Mouse (Mus musculus) liver, embryonic 16.5 days (tissue): ENCODE results near the gene Dnah8. TPM values are rescaled to one million over a fixed set of nuclear protein-coding genes. Genes with fewer than 3 reads are reported as not detected.

ENCODE experiments used
- ATAC-seq: fragments of 200-750 bp; cut with Nextera tagmentation; 2 replicates; pipeline ENCODE4 v1.8.0; 2017; ENCODE audit warnings: low read depth, mild to moderate bottlenecking, moderate number of reproducible peaks, moderate library complexity
- H3K27ac ChIP-seq: fragments of 300-500 bp; sonication (generic); 2 replicates; pipeline ENCODE4 v1.5.1; 2014; ENCODE audit warnings: mild to moderate bottlenecking, low read length
- H3K27me3 ChIP-seq: fragments of 300-500 bp; sonication (generic); 2 replicates; pipeline ENCODE4 v1.6.1; 2014; ENCODE audit warnings: low read depth, low read length, mixed read lengths; ENCODE audit not compliant: control insufficient read depth, insufficient read depth
- H3K36me3 ChIP-seq: fragments of 300-500 bp; sonication (generic); 2 replicates; pipeline ENCODE4 v1.6.1; 2014; ENCODE audit warnings: mild to moderate bottlenecking; ENCODE audit not compliant: control insufficient read depth, insufficient read depth
- H3K4me1 ChIP-seq: fragments of 300-500 bp; sonication (generic); 2 replicates; pipeline ENCODE4 v1.6.1; 2014; ENCODE audit warnings: low read depth, low read length, mixed read lengths; ENCODE audit not compliant: control insufficient read depth
- H3K4me2 ChIP-seq: fragments of 300-500 bp; sonication (generic); 2 replicates; pipeline ENCODE4 v1.6.1; 2014; ENCODE audit warnings: low read depth, low read length, mixed read lengths
- H3K4me3 ChIP-seq: fragments of 300-500 bp; sonication (generic); 2 replicates; pipeline ENCODE4 v1.5.1; 2014; ENCODE audit warnings: low read depth, mild to moderate bottlenecking, low read length
- H3K9ac ChIP-seq: fragments of 300-500 bp; sonication (generic); 2 replicates; pipeline ENCODE4 v1.6.1; 2014; ENCODE audit warnings: low read depth, low read length
- H3K9me3 ChIP-seq: fragments of 300-500 bp; sonication (generic); replicated peaks from 2 replicates; pipeline ENCODE4 v1.6.1; 2016; ENCODE audit warnings: low read length; ENCODE audit not compliant: control insufficient read depth
- WGBS: fragments of 180-500 bp; shearing (Covaris S2); extraction: QIAGEN DNeasy Blood & Tissue Kit; methylation state at CpG from one replicate; pipeline ENCODE4 v1.1.7; 2014; ENCODE audit not compliant: insufficient replicate concordance; 5-methylcytosine and 5-hydroxymethylcytosine counted together
- polyA plus RNA-seq: library from polyadenylated mRNA; unstranded; fragments of >200 nt; fragmentation: Nextera tagmentation; extraction: Ambion mirVana; gene quantifications from 2 replicates; pipeline ENCODE4 v1.2.1, GENCODE M21; 2015

Gene Dnah8
- polyA plus RNA-seq, 1 experiment from 2014 or later: 0.99 TPM

GRCm38 (mm10) chr17:30606206-30606605 is 17.9 kb upstream of the Dnah8 start:
- H3K4me2 ChIP-seq: no peak overlapping the region
- H3K9me3 ChIP-seq: no peaks in the 10 kb centered on the region
- peaks cover 26% of the 10 kb centered on the region for H3K36me3 ChIP-seq
- no peaks in the 10 kb centered on the region for H3K27me3 ChIP-seq
- no peak overlapping the region for H3K4me3 ChIP-seq
- 82% methylated on average over 11 of the region's 11 CpGs for WGBS
- ATAC-seq: no peak
- H3K27ac ChIP-seq: no peak overlapping the region
- H3K4me1 ChIP-seq: peaks cover 44% of the 10 kb centered on the region
- H3K9ac ChIP-seq: no peak overlapping the region

DNA sequence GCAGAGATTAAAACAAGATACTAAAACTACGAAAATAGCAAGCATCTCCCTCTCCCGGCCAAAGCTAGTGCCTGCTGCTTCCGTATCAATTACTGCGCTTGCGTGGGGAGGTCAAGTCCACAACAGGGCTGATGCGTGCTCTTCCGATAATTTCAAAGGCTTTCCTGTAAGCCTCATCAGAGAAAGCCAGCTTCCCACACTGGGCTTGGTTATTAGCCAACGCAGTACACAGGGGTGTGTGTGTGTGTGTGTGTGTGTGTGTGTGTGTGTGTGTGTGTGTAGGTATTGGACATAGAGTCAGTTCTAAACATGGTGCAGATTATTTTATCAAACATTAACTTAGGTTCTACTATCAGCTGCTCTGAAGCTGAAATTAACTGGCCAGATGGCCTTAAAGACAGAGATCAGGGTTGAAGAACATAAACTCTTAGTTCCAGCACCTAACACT is 17.5 kb upstream of the Dnah8 start:
- H3K4me1 ChIP-seq: peaks cover 44% of the 10 kb centered on the region
- H3K4me3 ChIP-seq: no peak overlapping the region
- WGBS: 79% methylated on average over 8 of the region's 8 CpGs
- no peak overlapping the region for H3K9ac ChIP-seq
- H3K27ac ChIP-seq: no peak overlapping the region
- no peaks in the 10 kb centered on the region for H3K9me3 ChIP-seq
- H3K36me3 ChIP-seq: peaks cover 26% of the 10 kb centered on the region
- ATAC-seq: no peak
- H3K27me3 ChIP-seq: no peaks in the 10 kb centered on the region
- H3K4me2 ChIP-seq: no peak overlapping the region

- Histone ChIP-seq H3K4me2 (no peak overlapping the region), H3K27me3 (no peaks in the 10 kb centered on the region), H3K9ac (no peak overlapping the region), H3K4me3 (no peak overlapping the region), H3K36me3 (peaks cover 21% of the 10 kb centered on the region), H3K4me1 (peaks cover 44% of the 10 kb centered on the region), H3K9me3 (no peaks in the 10 kb centered on the region), H3K27ac (peak overlapping the region; percentile 0; the same call in 1 of the 2 replicates)
- WGBS: 89% methylated on average over 7 of the region's 7 CpGs
- no peak for ATAC-seq
These were observed 16.8 kb upstream of the Dnah8 start for GRCm38 (mm10) chr17:30607330-30607729.

- Histone ChIP-seq H3K4me2 (0 out of 2 replicates have a peak overlapping the region, but pooled peaks have one; percentile 69), H3K9me3 (no peaks in the 10 kb centered on the region), H3K27ac (0 out of 2 replicates have a peak overlapping the region, but pooled peaks have one; percentile 0), H3K4me3 (no peak overlapping the region), H3K27me3 (no peaks in the 10 kb centered on the region), H3K4me1 (peaks cover 48% of the 10 kb centered on the region), H3K36me3 (peaks cover 15% of the 10 kb centered on the region), H3K9ac (no peak overlapping the region)
- ATAC-seq: no peak
- WGBS: 88% methylated on average over 8 of the region's 8 CpGs
These were observed 16.2 kb upstream of the Dnah8 start for GRCm38 (mm10) chr17:30607909-30608495.

GRCm38 (mm10) chr17:30609305-30609979 is 14.7 kb upstream of the Dnah8 start:
- Histone ChIP-seq H3K4me1 (peaks cover 59% of the 10 kb centered on the region), H3K36me3 (peaks cover 4% of the 10 kb centered on the region; the same call in 1 of the 2 replicates), H3K9me3 (no peaks in the 10 kb centered on the region), H3K27me3 (no peaks in the 10 kb centered on the region), H3K9ac (peak overlapping the region; percentile 35), H3K27ac (peak overlapping the region; percentile 80), H3K4me3 (peak overlapping the region; percentile 82), H3K4me2 (peak overlapping the region; percentile 69)
- 54% methylated on average over 16 of the region's 16 CpGs for WGBS
- ATAC-seq: peak; percentile 16; the same call in 1 of the 2 replicates

- Histone ChIP-seq H3K4me2 (peak overlapping the region; percentile 69), H3K27ac (peak overlapping the region; percentile 80)
These were observed 14.2 kb upstream of the Dnah8 start for GRCm38 (mm10) chr17:30609980-30610307.

DNA sequence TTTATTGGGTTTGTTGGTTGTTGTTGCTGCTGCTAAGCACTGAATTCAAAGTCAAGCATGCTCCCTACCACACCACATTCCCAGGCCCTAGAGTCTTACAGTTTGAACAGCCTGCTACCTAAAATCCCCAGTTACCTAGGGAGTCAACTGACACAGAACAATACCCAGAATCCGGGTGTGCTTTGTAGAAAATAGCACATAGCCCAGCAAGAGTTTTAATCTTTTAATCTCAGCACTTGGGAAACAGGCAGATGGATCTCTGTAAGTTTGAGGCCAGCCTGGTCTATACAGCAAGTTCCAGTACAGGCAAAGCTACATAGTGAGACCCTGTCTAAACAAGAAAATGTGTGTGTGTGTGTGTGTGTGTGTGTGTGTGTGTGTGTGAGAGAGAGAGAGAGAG is 13.4 kb upstream of the Dnah8 start:
- H3K9me3 ChIP-seq: no peaks in the 10 kb centered on the region
- peak overlapping the region; percentile 69 for H3K4me2 ChIP-seq
- H3K9ac ChIP-seq: peak overlapping the region; percentile 93
- peak overlapping the region; percentile 45 for H3K27ac ChIP-seq
- no peaks in the 10 kb centered on the region for H3K27me3 ChIP-seq
- no peak for ATAC-seq
- peaks cover 4% of the 10 kb centered on the region; the same call in 1 of the 2 replicates for H3K36me3 ChIP-seq
- WGBS: 43% methylated on average over 1 of the region's 1 CpGs
- H3K4me1 ChIP-seq: peaks cover 69% of the 10 kb centered on the region
- peak overlapping the region; percentile 82 for H3K4me3 ChIP-seq

More at GRCm38 (mm10) chr17:30609980-30610307, 14.2 kb upstream of the Dnah8 start:
- Histone ChIP-seq H3K4me3 (peak overlapping the region; percentile 82), H3K27me3 (no peaks in the 10 kb centered on the region), H3K4me1 (peaks cover 63% of the 10 kb centered on the region), H3K36me3 (peaks cover 4% of the 10 kb centered on the region; the same call in 1 of the 2 replicates), H3K9ac (peak overlapping the region; percentile 35), H3K9me3 (no peaks in the 10 kb centered on the region)
- ATAC-seq: no peak
- 77% methylated on average over 5 of the region's 5 CpGs for WGBS

DNA sequence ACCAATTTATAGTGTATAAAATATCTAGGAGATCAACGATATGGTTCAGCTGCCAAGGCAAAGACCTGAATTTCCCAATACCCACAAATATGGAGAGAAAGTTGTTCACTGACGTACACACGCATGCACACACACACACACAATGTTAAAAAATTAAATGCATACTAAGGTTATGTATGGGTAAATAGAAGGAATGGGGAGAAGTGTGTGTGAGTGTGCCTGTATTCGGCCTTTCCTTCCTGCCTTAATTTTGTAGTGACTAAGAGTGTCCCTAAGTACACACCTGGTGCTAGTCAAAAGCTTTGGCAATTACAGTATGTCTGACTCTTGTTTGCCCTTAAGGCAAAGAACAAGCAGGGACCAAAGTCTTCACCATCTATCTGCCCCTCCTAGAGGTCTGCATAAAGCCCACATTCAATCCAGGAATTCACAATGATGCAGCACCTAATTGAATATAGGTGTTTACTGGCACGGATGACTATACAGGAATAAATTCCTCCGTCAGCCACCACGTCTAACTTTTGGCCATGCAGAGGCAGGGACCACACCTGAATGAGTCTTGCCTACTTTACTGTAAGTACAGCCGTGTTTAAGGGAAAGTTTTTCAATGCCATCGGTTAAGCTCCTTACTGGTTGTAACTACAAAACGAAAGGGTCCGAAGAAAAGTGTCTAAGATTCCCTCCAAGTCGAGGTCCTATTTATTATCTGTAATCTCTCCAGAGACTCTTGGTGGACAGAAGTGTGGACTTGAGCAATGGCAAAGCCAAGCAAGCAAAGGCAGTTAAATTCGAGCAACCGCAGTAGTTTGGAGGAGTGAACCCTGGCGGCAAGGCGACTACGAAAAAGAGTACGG is 12.7 kb upstream of the Dnah8 start:
- 17% methylated on average over 18 of the region's 18 CpGs for WGBS
- Histone ChIP-seq H3K9me3 (no peaks in the 10 kb centered on the region), H3K4me2 (peak overlapping the region; percentile 69), H3K27me3 (no peaks in the 10 kb centered on the region), H3K9ac (peak overlapping the region; percentile 93), H3K27ac (peak overlapping the region; percentile 94), H3K4me3 (peak overlapping the region; percentile 82), H3K4me1 (peaks cover 69% of the 10 kb centered on the region), H3K36me3 (peaks cover 4% of the 10 kb centered on the region; the same call in 1 of the 2 replicates)
- ATAC-seq: 0 out of 2 replicates have a peak, but pooled peaks have one; percentile 4
